Mouse (Mus musculus) E14TG2a.4 (cell line): ENCODE measurements around the gene Rsg1.

Experiments used
- CTCF ChIP-seq: conservative IDR thresholded peaks from 2 replicates; pipeline ENCODE4 v1.5.1; 2014; ENCODE audit warnings: low read length
- NANOG ChIP-seq: IDR thresholded peaks from 2 replicates; pipeline ENCODE4 v1.6.1; 2014; ENCODE audit warnings: borderline replicate concordance, low read length, mixed read lengths
- POU5F1 ChIP-seq: IDR thresholded peaks from 2 replicates; pipeline ENCODE4 v1.6.1; 2014; ENCODE audit warnings: low read length, borderline replicate concordance

DNA sequence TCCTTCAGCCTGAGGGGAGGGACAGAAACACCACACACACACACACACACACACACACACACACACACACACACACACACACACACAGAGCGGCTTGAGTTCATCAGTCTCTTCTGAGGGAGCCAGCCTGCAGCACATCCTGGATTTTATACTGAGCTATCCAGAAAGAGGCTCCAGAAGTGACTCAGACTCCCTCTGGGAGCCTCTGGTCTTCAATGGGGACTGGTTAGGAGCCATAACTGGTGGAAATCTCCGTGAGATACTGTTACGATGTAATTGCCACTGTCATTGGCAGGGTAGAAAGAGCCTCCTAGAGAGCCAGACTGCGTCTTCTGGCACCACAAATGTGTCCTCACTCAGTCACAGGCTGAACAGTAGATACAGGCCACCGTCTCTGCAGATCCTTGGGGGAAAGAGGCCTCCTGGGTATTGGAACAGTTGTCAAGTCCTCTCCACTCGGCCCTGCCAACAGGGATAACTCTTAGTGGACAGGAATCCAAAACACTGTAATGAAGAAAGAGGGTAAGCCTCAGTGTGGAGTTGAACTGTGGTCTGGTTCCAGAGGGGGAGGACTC lies 21.9 kb downstream of the Rsg1 start:
- no peak for TF ChIP-seq CTCF
- TF ChIP-seq POU5F1, result no peak
- TF ChIP-seq NANOG, result no peak
